Mouse (Mus musculus) gastrocnemius, adult 2 months (tissue): ENCODE results near the gene Pm20d1. TPM values are rescaled to one million over a fixed set of nuclear protein-coding genes. Genes with fewer than 3 reads are reported as not detected.
"Not testable (repeated sequence)": the region's sequence is repeated elsewhere in the genome, so short reads cannot be mapped to it uniquely, and the experiment has no call there.

Source experiments
- DNase-seq: peaks from one replicate; pipeline ENCODE4 v3.0.0; 2022
- H3K27ac ChIP-seq: fragments of 200-600 bp; 2 replicates; pipeline ENCODE4 v1.8.1; 2022; ENCODE audit warnings: mild to moderate bottlenecking
- H3K4me3 ChIP-seq: fragments of 200-600 bp; 2 replicates; pipeline ENCODE4 v1.8.1; 2022; ENCODE audit warnings: mild to moderate bottlenecking, moderate library complexity
- CTCF ChIP-seq: fragments of 200-600 bp; IDR thresholded peaks from 2 replicates; pipeline ENCODE4 v1.8.1; 2022; ENCODE audit warnings: antibody characterized with exemption, mild to moderate bottlenecking, moderate library complexity
- intact Hi-C: fragments of 180-260 bp; cut with DNase I; formaldehyde crosslinking; loops from one replicate; pipeline ENCODE4 v1.15.1; 2025
- total RNA-seq, 2 experiments: library from RNA; stranded (reverse); gene quantifications; 2 replicates each; pipeline ENCODE4 v1.2.3; 2021

The Pm20d1 gene
- total RNA-seq, 2 experiments from 2014 or later, result 0.26 to 1.3 TPM

DNA sequence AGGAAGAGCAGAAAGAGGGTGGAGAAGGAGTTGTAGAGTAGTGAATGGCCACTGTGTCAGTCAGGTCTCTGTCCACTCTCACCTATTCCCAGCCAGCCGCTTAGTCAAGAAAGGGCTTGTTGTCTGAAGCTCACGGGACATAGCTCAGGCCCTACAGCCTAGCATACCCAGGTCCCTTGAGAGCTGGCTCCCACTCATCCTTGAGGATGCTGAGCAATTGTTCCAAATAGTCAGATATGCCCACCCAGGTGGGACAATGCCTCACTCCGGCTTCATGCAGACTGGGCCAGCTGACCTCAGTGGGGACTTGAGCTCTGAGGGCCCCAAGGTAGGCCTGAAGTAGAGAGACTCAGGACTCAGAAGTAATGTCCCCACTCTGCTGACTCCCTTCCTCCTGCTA, 7.0 kb downstream of the Pm20d1 start:
- DNase-seq, result no peak
- intact Hi-C loops, result no loop called here
- H3K27ac ChIP-seq, result no peak overlapping the region
- no peak for TF ChIP-seq CTCF
- no peak overlapping the region for H3K4me3 ChIP-seq

DNA sequence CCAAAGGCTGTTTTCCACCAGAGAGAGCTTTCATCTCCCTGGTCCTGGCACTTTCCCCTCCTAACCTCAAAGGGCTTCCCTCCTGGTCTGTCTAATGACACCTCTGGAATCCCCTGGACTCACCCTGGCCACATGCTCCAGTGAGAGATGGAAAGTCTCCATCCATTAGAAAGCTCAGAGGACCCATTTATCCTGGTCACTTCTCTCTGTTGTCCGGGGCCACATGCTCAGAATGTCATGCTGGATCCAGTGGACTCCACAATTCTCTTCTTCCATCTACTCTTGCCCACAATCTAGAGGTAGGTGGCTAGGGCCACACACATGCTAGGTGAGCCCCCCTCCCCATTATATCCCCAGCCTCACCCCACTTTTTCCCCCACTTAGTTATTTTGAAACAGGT, 11.8 kb downstream of the Pm20d1 start:
- DNase-seq, result no peak
- H3K27ac ChIP-seq, result no peak overlapping the region
- TF ChIP-seq CTCF, result no peak
- H3K4me3 ChIP-seq, result no peak overlapping the region
- intact Hi-C loops, result no loop called here

DNA sequence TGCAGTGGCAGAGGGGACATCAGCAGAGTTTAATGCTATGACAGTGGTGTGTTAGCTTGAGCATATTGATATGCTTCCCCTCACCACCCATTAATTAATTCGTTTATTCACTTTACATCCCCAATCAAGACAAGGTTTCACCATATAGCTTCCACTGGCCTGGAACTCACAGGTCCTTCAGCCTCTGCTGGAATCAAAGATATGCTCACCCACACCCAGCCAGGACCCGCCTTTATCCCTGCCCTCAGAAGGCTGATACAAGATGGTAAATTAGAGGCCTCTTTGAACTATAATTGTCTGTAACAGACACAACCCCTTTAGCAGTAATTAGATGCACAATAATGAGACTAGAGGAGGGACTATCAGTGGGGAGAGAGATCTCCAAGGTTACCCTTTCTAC, 12.5 kb downstream of the Pm20d1 start:
- Histone ChIP-seq H3K27ac (no peak overlapping the region), H3K4me3 (no peak overlapping the region)
- intact Hi-C loops, result no loop called here
- DNase-seq, result no peak
- TF ChIP-seq CTCF, result no peak

DNA sequence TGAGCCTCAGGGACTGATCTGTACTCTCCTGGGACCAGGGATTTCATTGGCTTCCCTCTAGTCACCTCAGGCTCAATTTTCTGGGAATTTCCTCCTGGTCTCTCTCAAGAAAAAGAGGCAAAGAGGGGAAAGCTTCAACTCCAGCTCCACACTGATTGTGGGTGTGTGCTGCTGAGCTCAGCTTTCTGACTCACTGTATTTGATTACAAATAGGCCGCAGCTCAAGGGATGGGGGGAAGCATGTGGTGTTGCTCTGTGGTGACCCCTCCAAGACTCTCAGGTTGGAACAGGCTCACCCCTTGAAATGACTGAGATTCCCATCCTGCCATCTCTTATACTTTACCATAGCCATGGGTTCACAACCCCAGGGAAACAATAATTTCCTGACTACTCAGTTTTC, 14.2 kb downstream of the Pm20d1 start:
- no peak for DNase-seq
- TF ChIP-seq CTCF, result no peak
- intact Hi-C loops, result no loop called here
- Histone ChIP-seq H3K4me3 (no peak overlapping the region), H3K27ac (no peak overlapping the region)

DNA sequence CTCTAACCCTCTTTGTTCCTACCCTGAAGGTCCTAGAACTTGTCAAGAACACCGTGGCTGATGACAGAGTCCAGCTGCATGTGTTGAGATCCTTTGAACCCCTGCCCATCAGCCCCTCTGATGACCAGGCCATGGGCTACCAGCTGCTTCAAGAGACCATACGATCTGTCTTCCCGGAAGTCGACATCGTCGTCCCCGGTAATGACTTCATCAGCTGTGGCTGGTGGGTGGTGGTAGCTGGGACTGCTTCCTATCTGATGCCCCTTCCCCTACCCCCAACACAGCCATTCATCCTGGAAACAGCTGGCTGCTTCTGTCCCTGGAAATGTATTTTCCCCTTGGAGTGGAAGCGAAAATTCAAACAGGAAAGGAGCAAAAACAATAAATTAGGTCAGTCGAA, 14.8 kb downstream of the Pm20d1 start:
- Histone ChIP-seq H3K27ac (no peak overlapping the region), H3K4me3 (no peak overlapping the region)
- intact Hi-C loops, result no loop called here
- DNase-seq, result no peak
- no peak for TF ChIP-seq CTCF

DNA sequence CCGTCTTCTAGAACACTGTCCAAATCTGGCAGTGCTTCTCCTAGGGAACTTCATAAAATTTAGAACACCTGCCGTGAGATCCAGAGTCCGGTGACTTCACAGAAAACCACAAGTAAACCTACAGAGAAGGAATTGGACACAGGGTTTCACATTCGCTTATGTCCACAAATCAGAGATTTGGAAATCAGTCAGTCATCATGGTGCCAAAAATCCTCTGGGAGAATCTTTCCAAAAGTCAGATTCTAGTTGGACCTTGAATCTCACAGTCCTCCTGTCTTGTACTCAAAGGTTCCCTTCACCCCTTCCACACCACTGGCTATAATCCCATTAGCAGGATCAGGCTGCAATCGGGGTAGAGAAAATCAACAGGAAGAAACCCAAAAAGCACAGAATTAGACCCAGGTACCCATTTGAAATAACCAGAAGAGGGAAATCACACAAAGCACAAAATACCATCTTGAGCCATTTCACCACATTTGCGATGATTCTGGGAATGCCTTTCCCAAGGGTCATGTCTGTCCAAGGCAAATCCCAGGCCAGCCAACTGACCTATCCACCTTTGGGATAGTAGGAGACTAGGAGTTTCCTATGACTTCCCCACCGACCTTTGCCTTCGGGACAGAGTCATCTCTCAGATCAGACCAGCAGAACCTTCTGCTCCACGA, 15.6 kb downstream of the Pm20d1 start:
- Histone ChIP-seq H3K4me3 (no peak overlapping the region), H3K27ac (no peak overlapping the region)
- intact Hi-C loops, result no loop called here
- no peak for DNase-seq
- no peak for TF ChIP-seq CTCF

DNA sequence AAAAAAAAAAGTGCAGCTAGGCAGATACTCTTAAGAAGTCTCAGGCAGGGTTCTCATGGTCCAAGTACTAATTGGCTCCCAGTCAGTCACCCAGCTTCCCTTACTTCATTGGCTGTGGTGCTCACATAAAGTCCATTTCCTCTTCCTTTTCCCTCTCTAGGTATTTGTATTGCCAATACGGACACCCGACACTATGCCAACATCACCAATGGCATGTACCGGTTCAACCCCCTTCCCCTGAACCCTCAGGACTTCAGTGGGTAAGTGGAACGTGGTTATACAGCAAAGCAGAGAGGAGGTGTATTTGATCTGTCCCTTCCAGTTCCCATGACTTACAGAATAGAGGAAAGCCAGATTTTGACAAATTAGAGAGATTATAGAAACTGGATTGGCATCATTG, 16.6 kb downstream of the Pm20d1 start:
- no peak for DNase-seq
- intact Hi-C loops, result no loop called here
- no peak for TF ChIP-seq CTCF
- Histone ChIP-seq H3K27ac (no peak overlapping the region), H3K4me3 (no peak overlapping the region)

DNA sequence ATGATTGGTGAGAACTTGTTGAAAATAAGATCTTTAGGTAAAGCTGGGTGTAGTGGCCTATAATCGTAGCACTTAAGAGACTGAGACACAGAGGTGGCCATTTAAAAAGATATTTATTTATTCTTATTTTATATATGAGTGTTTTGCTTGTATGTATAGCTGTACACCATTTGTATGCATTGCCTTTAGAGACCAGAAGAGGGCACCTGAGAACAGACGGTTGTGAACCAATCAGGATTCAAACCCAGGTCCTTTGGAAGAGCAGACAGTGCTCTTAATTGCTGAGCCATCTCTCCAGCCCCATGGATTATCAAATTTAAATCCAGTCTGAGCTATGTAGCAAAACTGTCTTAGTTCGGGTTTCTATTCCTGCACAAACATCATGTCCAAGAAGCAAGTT, 17.0 kb downstream of the Pm20d1 start:
- DNase-seq, result no peak
- intact Hi-C loops, result no loop called here
- Histone ChIP-seq H3K4me3 (no peak overlapping the region), H3K27ac (no peak overlapping the region)
- TF ChIP-seq CTCF, result peak; percentile 26; the same call in 1 of the 2 replicates

DNA sequence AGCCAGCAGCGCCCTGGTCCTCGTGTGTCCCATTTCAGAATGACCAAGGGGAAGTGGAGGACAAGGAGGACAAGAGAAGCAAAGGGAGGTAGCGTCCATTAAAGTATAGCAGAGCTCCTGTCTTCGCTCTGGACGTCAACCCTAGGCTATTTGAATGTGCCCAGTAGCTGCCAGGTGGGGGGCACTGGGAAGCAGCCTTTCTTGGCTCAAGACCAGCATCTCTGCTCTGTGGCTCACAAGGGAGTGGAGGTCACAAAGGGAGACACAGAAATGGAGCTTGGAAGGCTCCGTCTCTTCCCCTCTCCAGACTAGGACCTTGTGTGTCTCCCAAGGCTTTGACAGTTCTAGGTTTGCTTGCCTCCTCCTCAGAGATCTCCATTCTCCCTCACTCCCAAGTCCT, 19.7 kb downstream of the Pm20d1 start:
- no peak overlapping the region for H3K27ac ChIP-seq
- no peak for TF ChIP-seq CTCF
- intact Hi-C loops, result no loop called here

DNA sequence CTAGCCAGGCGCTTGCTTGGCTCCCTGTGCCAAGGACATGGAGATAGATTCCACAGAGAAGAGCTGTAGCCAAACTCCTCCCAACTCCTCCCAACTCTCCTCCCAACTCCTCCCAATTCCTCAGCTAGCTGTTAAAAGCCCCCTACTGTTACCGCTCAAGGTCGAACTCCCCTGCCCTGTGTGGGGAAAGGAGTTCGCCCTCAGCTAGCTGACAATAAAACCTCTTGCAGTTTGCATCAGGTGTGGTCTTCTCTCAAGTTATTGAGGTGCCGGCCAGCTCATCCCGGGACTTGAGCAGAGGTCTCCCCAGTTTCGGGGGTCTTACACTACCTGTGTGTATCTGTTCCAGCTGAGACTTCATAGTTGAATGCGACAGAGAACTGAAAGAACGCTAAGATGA, 23.2 kb downstream of the Pm20d1 start:
- DNase-seq, H3K4me3 ChIP-seq, intact Hi-C loops, H3K27ac ChIP-seq: not testable (repeated sequence)

More for the DNA sequence above, 19.7 kb downstream of the Pm20d1 start:
- DNase-seq, result no peak
- no peak overlapping the region for H3K4me3 ChIP-seq

DNA sequence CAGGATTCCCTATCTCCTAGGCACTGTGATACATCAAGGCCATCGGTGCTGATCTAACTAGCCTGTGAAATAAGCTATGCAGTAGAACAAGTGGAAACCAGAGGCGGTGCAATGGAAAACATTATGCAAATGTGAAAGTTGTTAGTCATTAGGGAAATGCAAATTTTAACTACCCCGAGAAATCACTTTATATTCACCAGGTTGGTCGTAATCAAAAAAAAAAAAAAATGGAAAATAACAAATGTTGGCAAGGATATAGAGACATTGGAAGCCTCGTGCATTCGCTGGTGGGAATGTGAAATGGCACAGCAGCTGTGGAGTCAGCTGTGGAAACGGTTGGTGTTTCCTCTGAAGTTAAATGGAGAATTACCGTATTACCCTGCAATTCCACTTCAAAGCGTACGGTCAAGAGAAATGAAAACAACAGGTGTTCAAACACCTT, 23.7 kb downstream of the Pm20d1 start:
- no peak for TF ChIP-seq CTCF
- DNase-seq, result no peak
- intact Hi-C loops, result no loop called here
- Histone ChIP-seq H3K27ac (no peak overlapping the region), H3K4me3 (no peak overlapping the region)

DNA sequence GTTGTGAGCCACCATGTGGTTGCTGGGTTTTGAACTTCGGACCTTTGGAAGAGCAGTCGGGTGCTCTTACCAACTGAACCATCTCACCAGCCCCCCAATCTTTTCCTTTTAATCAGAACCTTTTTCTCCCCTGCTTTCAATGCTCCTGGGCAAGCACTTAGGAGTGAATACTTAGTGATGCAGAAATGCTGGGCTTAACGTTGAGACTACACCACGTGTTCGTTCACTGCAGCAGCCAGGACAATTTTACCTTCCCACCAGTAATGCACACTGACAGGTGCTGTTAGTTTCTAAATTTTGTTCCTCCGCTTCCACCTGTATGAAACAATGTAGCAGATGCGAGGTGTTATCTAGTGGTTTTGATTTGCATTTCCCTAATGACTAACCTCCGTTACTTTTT, 25.1 kb downstream of the Pm20d1 start:
- Histone ChIP-seq H3K4me3 (no peak overlapping the region), H3K27ac (no peak overlapping the region)
- intact Hi-C loops, result no loop called here
- TF ChIP-seq CTCF, result no peak
- no peak for DNase-seq

DNA sequence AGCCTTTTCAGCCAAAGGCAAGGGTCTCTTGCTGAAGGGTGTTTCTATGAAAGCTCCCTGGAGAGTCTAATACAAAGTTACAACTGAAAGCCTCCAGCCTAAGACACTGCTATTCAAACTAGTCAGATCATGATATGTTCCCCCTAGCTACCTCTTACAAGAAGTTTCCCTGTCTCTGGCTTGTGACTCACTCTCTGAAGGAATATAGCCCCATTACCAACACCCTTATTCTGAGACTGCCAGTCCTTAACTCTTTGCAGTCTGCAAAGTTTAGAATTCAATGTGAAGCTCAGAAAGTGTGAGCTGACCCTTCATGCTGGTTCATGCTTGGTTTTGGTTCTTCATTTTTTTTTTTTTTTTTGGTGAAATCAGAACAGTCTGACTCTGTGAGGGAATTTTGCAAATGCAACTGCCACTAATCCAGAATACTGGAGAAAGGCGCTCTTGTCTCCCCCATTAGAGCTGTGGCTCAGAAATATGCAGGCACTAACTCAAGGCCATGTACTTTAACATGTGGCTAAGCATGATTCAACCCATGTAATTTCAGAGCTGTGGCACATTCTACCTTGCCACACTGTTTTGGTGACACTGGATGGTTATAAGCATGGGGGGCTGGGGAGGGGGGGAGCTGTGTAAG, 25.8 kb downstream of the Pm20d1 start:
- Histone ChIP-seq H3K4me3 (no peak overlapping the region), H3K27ac (no peak overlapping the region)
- intact Hi-C loops, result no loop called here
- DNase-seq, result no peak
- no peak for TF ChIP-seq CTCF

DNA sequence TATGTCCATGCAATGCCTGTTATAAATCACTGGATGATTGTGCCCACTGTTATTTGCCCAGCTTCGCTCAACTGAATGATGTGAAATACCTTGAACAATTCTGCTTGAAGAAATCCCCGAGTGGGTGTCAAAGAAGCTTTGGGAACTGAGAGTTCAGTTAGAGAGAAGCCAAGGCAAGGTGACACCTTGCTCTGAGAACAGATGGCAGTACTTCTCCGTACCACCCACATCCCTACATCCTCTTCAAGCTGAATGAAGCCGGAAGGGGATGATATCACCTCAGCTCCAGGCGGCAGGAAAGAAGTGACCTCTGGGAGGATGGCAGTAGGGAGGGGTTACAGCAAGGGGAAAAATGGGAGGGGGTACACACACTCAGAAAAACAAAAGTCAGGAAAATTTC, 26.4 kb downstream of the Pm20d1 start:
- intact Hi-C loops, result no loop called here
- Histone ChIP-seq H3K27ac (no peak overlapping the region), H3K4me3 (no peak overlapping the region)
- DNase-seq, result no peak
- no peak for TF ChIP-seq CTCF
